16 mouse cellular contexts compared by ENCODE assay signal in the genomic region with DNA sequence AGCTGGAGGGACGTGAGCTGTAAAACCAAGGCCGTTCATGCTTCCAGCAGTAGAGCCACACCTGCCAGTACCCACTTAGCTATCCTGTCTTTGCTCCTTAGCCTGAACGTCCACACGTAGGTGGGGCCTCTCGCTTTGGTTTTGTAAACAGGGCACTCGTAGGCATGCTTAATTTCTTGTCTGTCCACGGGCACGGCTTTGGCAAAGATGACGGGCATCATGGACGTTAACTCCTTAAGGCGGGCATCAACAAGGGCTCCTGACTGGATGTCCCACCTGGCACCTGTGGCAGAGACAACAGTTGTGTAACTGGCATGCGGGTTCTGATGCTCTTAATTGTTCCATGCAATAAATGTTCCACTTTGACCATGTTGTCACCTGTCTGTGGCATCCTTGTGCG.
"Had no signal": no experiment of that assay in that cellular context is flagged by ENCODE, and none has a peak within 500 bp of the region (broad histone marks: within the 10 kb centered on the region; RNA-seq: fewer than 3 reads in every experiment).

No protein-coding gene starts in this region.

- DNase-seq: cerebellum, adult 8-10 months; cerebellum, adult 9-10 months; cerebellum, adult 9-11 months; cerebellum, postnatal 10 days; cerebellum, postnatal 14 days; cerebellum, postnatal 25 days; cerebellum, postnatal 36 days; embryo, embryonic 11 days; forebrain, postnatal 0 days; gastrocnemius, adult 2 months; gastrocnemius, postnatal 10 days; gastrocnemius, postnatal 14 days; gastrocnemius, postnatal 25 days; gastrocnemius, postnatal 36 days; heart, adult 18-20 months; heart, adult 2 months had no signal
